Mouse (Mus musculus) ES-E14 (cell line): ENCODE data around the gene Myl3.

ENCODE experiments used
- CHD2 ChIP-seq: IDR thresholded peaks from 2 replicates; pipeline ENCODE4 v1.6.1; 2014; ENCODE audit warnings: mild to moderate bottlenecking, low read depth, low read length, inconsistent platforms
- HCFC1 ChIP-seq: IDR thresholded peaks from 2 replicates; pipeline ENCODE4 v1.6.1; 2012; ENCODE audit warnings: low read length, inconsistent platforms, borderline replicate concordance; ENCODE audit not compliant: insufficient read depth
- MAFK ChIP-seq: IDR thresholded peaks from 2 replicates; pipeline ENCODE4 v1.6.1; 2014; ENCODE audit warnings: mild to moderate bottlenecking, low read depth, low read length, inconsistent platforms; ENCODE audit not compliant: insufficient read depth
- ZC3H11A ChIP-seq: IDR thresholded peaks from 2 replicates; pipeline ENCODE4 v1.6.1; 2012; ENCODE audit warnings: low read depth, mild to moderate bottlenecking, inconsistent platforms, low read length, borderline replicate concordance

DNA sequence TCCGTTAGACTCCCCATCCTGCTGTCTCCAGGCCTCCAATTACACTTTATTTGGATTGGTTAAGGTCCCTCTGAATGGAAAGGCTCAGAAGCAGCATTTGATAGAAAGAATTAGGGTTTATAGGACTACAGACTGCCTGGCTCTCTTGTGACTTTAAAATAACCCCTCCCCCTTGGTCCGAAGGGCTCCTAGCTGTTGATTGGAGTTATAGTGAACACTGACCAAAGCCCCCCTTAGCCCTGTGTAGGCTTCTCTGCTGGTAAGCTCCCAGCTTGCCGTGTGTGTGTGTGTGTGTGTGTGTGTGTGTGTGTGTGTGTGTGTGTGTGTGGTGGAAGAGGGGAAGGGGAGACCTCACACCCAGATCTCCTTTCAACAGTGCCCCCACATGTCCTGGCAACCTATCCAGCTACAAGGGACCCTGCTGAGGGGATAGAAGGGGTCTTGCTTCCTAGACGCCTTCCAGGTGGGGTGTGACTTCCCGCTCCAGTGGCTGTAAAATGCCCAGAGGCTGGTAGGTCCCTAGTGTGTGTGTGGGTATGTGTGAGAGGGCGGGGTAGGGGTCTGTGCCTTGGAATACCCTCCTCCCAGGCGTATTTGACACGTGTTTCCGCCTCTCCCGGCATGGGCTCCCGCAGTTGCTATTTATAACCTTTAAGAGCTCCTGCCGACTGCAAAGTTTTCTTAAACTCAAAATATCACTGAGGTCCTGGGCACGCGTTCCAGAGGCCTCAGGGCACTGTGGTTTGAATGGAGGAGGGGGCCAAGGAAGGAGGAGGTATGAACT lies 8.9 kb downstream of the Myl3 start:
- no peak for TF ChIP-seq CHD2
- no peak for TF ChIP-seq HCFC1
- no peak for TF ChIP-seq ZC3H11A
- TF ChIP-seq MAFK, result no peak
